Mouse (Mus musculus) forebrain, embryonic 12.5 days (tissue): ENCODE results near the gene Vmn1r184. TPM values are rescaled to one million over a fixed set of nuclear protein-coding genes. Genes with fewer than 3 reads are reported as not detected.
"Not testable (repeated sequence)": the region's sequence is repeated elsewhere in the genome, so short reads cannot be mapped to it uniquely, and the experiment has no call there.

Source experiments
- ATAC-seq: fragments of 200-750 bp; cut with Nextera tagmentation; 2 replicates; pipeline ENCODE4 v1.8.0; 2017; ENCODE audit warnings: moderate TSS enrichment; ENCODE audit not compliant: low FRiP score
- H3K27ac ChIP-seq: fragments of 300-500 bp; sonication (generic); 2 replicates; pipeline ENCODE4 v1.5.1; 2016; ENCODE audit warnings: mild to moderate bottlenecking
- H3K27me3 ChIP-seq: fragments of 300-500 bp; sonication (generic); 2 replicates; pipeline ENCODE4 v1.6.1; 2016; ENCODE audit warnings: mild to moderate bottlenecking
- H3K36me3 ChIP-seq: fragments of 300-500 bp; sonication (generic); replicated peaks from 2 replicates; pipeline ENCODE4 v1.6.1; 2016; ENCODE audit warnings: mild to moderate bottlenecking
- H3K4me1 ChIP-seq: fragments of 300-500 bp; sonication (generic); 2 replicates; pipeline ENCODE4 v1.6.1; 2016
- H3K4me2 ChIP-seq: fragments of 300-500 bp; sonication (generic); 2 replicates; pipeline ENCODE4 v1.6.1; 2016; ENCODE audit warnings: mild to moderate bottlenecking, moderate library complexity
- H3K4me3 ChIP-seq: fragments of 300-500 bp; sonication (generic); replicated peaks from 2 replicates; pipeline ENCODE4 v1.5.1; 2016; ENCODE audit warnings: mild to moderate bottlenecking
- H3K9ac ChIP-seq: fragments of 300-500 bp; sonication (generic); 2 replicates; pipeline ENCODE4 v1.6.1; 2016; ENCODE audit warnings: mild to moderate bottlenecking
- H3K9me3 ChIP-seq: fragments of 300-500 bp; sonication (generic); 2 replicates; pipeline ENCODE4 v1.6.1; 2016
- WGBS: fragments of 180-500 bp; shearing (Covaris S2); methylation state at CpG from one replicate; pipeline ENCODE4 v1.1.7; 2016; 5-methylcytosine and 5-hydroxymethylcytosine counted together
- polyA plus RNA-seq: library from polyadenylated mRNA; unstranded; fragments of >200 nt; fragmentation: Nextera tagmentation; extraction: Ambion mirVana; gene quantifications from 2 replicates; pipeline ENCODE4 v1.2.1, GENCODE M21; 2016

The Vmn1r184 gene
- not detected in 2 replicates for polyA plus RNA-seq

DNA sequence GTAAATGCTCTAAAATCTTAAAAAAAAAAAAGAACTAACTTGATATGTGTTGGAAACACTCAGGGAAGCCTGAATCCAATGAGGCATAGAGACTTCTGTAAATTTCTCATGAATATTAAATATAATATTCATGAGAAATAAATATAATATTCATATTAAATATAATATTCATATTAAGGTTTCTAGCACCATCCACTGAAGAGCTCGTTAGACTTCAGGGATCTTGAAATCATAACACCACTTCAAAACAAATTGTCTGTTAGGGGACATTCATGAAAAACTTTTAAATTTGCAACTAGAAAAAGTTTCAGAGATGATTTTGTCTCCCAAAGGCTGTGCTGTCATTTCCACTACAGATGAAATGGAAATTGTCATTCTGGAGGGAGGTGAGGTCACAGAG is at the start of gene Vmn1r184:
Gene Vmn1r184, plus strand, starts transcription at position 301 of the 400 bp plus-strand sequence.
- not testable (repeated sequence) for H3K4me1 ChIP-seq, H3K9ac ChIP-seq, H3K4me2 ChIP-seq, H3K4me3 ChIP-seq, H3K9me3 ChIP-seq, ATAC-seq, H3K36me3 ChIP-seq, H3K27me3 ChIP-seq, H3K27ac ChIP-seq
- 75% methylated on average over 1 of the region's 1 CpGs for WGBS

- H3K4me2 ChIP-seq, H3K4me3 ChIP-seq, H3K9ac ChIP-seq, H3K27ac ChIP-seq, H3K4me1 ChIP-seq, H3K36me3 ChIP-seq, H3K27me3 ChIP-seq, ATAC-seq: not testable (repeated sequence)
- WGBS: 82% methylated on average over 8 of the region's 8 CpGs
- H3K9me3 ChIP-seq: peaks cover 13% of the 10 kb centered on the region
These were observed 43.5 kb downstream of the Vmn1r184 start for GRCm38 (mm10) chr7:26303429-26304166.

- ATAC-seq, H3K27me3 ChIP-seq, H3K4me1 ChIP-seq, H3K27ac ChIP-seq, H3K4me2 ChIP-seq, H3K36me3 ChIP-seq, H3K4me3 ChIP-seq, H3K9ac ChIP-seq: not testable (repeated sequence)
- WGBS: 62% methylated on average over 2 of the region's 2 CpGs
- peaks cover 14% of the 10 kb centered on the region for H3K9me3 ChIP-seq
These were observed 46.8 kb downstream of the Vmn1r184 start, which contains the start of gene Cyp2a4 for GRCm38 (mm10) chr7:26306926-26307325. Cyp2a4 (plus strand) TSS chr7:26307169.

DNA sequence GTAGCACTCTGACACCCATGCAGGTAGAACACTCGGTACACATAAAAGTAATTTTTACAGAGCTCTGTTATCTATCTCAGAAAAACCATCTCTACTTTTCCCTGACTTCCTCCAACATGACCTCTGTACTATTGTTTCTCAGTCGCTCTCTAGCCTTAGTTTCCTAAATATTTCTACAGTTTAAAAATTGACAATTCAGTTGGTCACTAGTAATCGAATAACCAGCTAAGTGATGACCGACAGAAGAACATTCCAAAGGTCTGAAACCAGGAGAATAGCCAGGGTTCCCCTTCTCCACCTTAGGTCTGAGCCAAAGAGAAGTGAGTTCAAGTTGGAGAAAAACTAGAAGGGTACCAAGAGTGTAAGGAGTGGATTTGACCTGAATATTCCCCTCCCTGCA is 51.7 kb downstream of the Vmn1r184 start:
- peaks cover 11% of the 10 kb centered on the region for H3K9me3 ChIP-seq
- not testable (repeated sequence) for H3K9ac ChIP-seq, H3K27ac ChIP-seq, H3K27me3 ChIP-seq, H3K4me1 ChIP-seq, H3K4me2 ChIP-seq, ATAC-seq, H3K36me3 ChIP-seq, H3K4me3 ChIP-seq
- 80% methylated on average over 4 of the region's 4 CpGs for WGBS

DNA sequence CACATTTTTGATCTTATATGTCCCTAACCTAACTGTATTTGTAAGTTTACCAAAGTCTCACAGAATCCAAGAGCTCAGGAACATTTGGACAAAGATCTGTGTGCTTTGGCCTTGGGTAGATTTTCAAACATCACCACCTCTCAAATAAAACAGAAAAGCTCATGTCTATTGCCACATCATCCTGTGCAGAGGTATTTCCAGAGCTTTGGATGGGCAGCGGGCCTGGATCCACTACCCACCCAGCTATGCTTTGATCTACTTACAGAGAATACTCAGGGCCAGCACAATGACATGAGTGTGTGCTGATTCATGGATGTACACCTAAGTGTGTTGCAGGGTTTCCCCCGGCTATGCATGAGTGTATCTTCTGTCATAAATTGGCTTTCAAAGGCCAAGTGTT is 55.1 kb downstream of the Vmn1r184 start:
- not testable (repeated sequence) for H3K4me2 ChIP-seq, H3K27me3 ChIP-seq, H3K9ac ChIP-seq, H3K4me1 ChIP-seq, H3K27ac ChIP-seq, H3K4me3 ChIP-seq, H3K36me3 ChIP-seq, ATAC-seq
- H3K9me3 ChIP-seq: peaks cover 12% of the 10 kb centered on the region; the same call in 1 of the 2 replicates
- 84% methylated on average over 2 of the region's 2 CpGs for WGBS

DNA sequence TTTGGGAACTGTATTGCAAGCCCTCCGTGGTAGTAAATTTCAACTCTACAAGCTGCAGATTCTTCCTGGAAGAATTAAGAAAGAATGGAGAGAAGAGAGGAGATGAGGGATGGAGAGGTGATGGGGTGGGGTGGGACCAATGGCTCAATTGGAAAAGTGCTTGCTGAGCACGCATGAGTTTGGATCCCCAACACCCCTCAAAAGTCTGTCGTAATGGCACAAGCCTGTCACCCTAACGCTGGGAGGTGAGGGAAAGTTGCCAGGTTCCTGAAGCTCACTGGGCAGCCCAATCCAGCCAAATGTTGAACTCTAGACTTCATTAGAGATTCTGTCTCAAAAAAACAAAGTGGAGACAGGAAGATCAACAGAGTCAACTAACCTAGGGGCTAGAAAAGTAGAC is 55.7 kb downstream of the Vmn1r184 start:
- not testable (repeated sequence) for H3K4me1 ChIP-seq, H3K36me3 ChIP-seq, H3K4me2 ChIP-seq, H3K27me3 ChIP-seq, H3K27ac ChIP-seq, ATAC-seq, H3K4me3 ChIP-seq, H3K9ac ChIP-seq
- WGBS: 79% methylated on average over 4 of the region's 4 CpGs
- peaks cover 12% of the 10 kb centered on the region; the same call in 1 of the 2 replicates for H3K9me3 ChIP-seq

Other genes starting within 250 kb of the Vmn1r184 start
- gene Cyp2b13, start 198.8 kb upstream of the Vmn1r184 start, polyA plus RNA-seq: not detected in 2 replicates
- gene Cyp2b9, start 86.9 kb upstream of the Vmn1r184 start, polyA plus RNA-seq: not detected in 2 replicates
- gene Cyp2a4, start 46.8 kb downstream of the Vmn1r184 start, polyA plus RNA-seq: not detected in 2 replicates
- not detected in 2 replicates for gene Nlrp9c, start 143.4 kb downstream of the Vmn1r184 start, polyA plus RNA-seq
- gene Nlrp4a, start 174.8 kb downstream of the Vmn1r184 start, polyA plus RNA-seq: not detected in 2 replicates